Mouse (Mus musculus): ENCODE data around the gene Ccdc65.
A peak's percentile ranks its signal among the peaks of the same experiment; 100 is the strongest.

Gene Ccdc65

DNA sequence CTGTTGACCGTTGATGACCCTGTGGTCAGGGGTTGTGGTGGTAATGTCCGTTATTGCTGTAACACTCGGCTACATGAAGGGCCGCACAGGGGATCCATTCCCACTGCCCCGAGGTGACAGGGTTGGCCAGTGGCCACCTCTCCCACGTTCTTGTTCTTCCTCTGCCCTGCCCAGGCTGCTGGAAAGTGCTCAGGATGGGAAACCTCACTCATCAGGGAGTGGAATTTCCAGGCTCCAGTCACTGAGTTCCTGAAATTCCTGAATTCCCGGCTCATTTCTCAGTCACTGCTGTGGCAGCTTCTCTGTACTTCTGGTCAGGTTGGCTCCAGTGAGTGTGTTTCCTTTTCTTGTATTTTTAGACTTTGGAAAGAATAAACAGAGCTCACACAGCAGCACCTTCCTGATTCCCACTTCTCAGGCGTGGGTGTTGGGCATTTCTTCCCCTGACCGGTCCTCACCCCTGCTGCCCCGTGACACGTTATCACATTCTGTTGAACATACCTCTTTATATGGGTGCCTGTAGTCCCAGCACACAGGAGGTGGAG is 15.8 kb upstream of the Ccdc65 start:
- DNase-seq (ENCODE audit: low spot score), result no peak

DNA sequence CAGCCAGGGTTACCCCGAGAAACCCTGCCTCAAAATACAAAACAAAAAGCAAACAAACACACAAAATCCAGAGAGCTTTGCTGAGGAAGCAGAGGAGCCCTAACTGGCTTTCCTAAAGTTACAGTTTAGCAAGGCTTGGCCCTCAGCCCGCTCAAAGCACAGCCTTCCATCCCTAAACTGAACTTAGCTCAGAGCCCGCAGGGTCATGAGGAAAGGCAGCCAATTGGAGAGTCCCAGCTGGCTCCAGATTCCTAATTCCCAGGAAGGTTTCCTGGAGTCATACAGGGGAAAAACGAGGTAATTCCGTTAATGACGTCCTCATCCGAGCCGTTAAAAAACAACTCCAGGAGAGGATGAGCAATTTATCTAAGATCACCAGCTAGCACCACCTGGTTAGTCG is 12.3 kb upstream of the Ccdc65 start:
- peak; percentile 63 for DNase-seq (ENCODE audit: low spot score)

DNA sequence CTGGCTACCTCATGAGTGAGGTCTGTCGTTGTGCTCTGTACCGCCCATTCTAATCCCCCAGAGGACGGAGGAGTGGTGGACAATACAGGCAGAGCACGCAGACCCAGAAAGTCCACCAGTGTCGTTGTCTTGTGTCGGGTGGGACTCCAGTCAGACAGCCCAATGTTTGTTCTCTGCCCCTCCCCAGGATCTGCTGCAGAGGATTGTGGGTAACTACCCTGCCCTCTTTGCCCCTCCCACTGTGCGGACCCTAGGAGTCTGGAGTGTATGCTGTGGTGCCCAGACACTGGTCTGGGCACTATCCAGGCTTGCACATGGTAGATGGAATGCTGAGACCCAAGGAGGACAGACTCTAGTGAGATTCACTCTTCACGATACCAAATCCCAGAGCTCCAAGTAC is 11.8 kb upstream of the Ccdc65 start:
- DNase-seq (ENCODE audit: low spot score), result no peak

- DNase-seq (ENCODE audit: low spot score), result peak; percentile 74
Observed at GRCm38 (mm10) chr15:98699190-98700105, 8.6 kb upstream of the Ccdc65 start.

- no peak for DNase-seq (ENCODE audit: low spot score)
Observed at GRCm38 (mm10) chr15:98704312-98704711, 3.7 kb upstream of the Ccdc65 start.

DNA sequence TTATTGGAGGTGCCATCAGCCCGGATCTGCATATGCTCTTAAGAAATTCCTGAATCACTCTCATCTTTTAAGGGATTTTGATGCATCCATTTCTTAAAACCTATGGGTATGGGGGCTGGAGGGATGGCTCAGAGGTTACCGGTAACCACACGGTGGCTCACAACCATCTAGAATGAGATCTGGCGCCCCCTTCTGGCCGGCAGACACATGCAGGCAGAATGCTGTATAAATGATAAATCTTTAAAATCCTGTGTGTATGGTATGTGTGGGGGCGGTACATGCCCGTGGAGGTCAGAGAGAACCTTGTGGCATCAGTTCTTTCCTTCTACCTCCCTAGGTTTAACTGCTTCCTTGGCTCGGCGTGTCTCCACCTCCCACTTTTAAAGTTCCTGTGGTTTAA is 2.4 kb downstream of the Ccdc65 start:
- DNase-seq (ENCODE audit: low spot score), result no peak

DNA sequence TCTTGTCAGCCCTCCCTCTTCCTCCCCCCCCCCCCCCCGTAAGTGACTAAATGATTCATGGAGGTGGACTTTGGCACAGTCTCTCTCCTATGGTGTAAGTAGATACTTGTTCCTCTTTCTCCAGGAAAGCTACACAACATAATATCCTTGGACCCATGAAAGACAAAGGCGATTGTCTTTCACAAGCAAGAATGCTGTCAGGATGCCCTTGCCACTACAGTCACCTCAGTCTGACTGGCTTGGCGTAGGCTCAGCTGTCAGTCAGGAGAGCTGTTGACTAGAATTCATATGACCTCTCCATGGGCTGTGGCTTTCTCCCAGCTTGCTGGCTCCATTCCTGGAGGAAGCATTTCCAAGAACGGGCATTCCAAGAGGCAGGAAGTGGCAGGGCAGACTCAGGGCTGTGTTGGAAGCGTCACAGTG is 6.2 kb downstream of the Ccdc65 start:
- peak; percentile 96 for DNase-seq (ENCODE audit: low spot score)

DNA sequence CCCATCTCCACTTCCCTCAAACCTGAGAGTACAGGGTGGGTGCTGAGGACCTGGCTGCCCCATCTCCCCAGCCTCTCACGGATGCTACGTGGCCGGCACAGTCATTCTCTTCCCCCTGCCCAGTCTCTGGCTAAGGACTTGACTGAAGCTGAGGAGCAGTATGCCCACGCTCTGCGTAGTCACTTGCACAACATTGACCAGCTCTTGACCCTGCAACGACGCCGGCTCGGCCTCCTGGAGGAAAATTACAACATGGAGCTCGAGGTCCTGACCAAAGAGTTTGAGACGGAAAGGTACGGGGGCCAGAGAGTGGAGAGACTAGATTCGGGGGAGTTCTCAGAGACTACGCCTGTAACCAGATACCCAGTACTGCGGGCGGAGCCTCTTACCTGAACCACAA is 9.3 kb downstream of the Ccdc65 start:
- DNase-seq (ENCODE audit: low spot score), result no peak

- no peak for DNase-seq (ENCODE audit: low spot score)
Observed at GRCm38 (mm10) chr15:98722191-98722590, 14.2 kb downstream of the Ccdc65 start.

DNA sequence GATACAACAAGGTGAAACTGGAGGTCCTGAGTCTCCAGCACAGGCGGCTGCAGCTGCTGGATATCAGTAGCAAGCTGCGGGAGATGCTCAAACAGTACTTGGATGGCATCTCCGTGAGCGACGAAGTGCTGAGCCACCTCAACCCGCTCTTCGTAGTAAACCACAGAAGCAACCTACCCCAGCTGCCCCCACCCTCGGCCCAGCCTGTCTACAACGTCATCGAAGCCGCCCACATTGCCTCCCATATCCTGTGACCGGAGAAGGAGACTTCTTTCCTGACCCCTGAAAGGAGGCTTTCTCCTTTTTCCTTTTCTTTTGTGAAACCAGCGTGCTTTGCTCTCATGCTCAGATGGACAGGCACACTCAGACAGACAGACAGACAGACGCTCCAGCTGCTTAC is 14.8 kb downstream of the Ccdc65 start:
- no peak for DNase-seq (ENCODE audit: low spot score)

DNA sequence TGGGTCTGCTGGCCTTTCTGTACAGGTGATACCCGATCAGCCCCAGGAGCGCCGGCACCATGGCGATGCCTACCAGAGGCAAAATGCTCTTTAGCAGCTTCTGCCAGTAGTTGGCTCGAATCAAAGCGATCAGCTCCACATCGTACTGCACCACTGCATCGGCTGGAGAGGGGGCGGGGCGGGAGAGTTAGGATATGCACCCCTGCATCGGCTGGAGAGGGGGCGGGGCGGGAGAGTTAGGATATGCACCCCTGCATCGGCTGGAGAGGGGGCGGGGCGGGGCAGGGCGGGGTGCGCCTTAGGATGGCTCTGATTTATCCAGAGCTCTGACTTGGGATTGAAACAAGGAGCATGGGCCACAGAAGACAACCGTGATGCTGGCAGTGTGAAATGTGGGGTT is 16.4 kb downstream of the Ccdc65 start:
- DNase-seq (ENCODE audit: low spot score), result no peak

DNA sequence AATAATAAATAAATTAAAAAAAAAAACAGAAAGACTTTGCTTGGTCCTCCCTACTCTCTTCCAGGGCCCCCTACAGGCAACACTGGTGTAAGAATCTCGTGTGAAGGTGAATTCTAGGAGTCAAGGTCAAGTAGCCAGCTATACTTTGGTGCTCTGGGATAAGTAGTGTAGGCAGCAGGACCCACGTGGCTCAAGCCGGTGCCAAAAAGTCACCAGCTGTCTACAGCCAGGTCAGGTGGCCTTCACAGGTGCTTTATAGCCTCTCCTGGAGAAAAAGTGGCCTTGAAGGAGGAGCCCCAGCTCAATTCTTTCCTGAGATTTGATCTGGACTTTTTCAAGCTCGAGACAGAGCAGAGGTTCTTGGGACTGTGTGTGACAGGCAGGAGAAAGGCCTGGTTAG is 18.1 kb downstream of the Ccdc65 start:
- DNase-seq (ENCODE audit: low spot score), result no peak

DNA sequence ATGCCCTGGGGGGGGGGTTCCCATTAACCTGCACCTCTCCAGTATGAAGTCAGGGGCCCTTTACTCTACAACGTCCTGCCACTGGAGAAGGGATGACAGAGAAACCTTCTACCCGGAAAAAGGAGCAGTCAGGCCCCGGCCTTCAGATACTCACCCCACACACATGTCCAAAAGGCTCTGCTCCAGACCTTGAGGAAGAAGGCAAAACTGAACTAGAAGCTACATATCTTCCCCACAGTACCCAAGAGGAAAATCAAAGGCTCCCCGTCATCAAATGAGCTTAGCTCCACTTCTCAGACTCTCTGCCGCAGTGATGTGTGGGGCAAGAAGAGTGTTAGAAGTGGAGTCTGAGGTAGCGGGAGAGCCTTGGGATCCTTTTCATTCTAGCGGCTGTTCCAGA is 18.7 kb downstream of the Ccdc65 start:
- DNase-seq (ENCODE audit: low spot score), result no peak

GRCm38 (mm10) chr15:98727443-98728321 is 19.7 kb downstream of the Ccdc65 start, which contains the start of gene Fkbp11:
TSS of gene Fkbp11 (minus strand) at chr15:98728198.
- DNase-seq (ENCODE audit: low spot score), result peak; percentile 52

DNA sequence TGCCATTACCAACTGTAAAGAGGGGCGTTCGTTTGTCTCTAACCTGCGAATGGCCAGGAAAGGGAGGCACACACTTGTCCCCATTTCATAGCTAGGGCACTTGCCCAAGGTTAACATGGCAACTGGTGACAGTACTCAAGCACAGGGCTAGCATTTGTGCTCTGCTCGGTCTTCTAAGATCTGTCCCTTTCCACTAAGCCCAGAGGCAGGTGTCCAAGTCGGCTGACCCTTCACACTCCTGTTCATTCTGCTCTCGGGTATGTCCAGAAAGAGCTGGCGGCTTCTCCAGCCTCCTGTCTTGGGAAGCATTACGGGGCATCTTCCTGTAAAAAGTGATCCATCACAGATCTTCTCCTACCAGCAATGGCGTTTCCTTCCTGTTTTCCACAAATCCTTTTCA is 20.4 kb downstream of the Ccdc65 start:
- peak; percentile 18 for DNase-seq (ENCODE audit: low spot score)

DNA sequence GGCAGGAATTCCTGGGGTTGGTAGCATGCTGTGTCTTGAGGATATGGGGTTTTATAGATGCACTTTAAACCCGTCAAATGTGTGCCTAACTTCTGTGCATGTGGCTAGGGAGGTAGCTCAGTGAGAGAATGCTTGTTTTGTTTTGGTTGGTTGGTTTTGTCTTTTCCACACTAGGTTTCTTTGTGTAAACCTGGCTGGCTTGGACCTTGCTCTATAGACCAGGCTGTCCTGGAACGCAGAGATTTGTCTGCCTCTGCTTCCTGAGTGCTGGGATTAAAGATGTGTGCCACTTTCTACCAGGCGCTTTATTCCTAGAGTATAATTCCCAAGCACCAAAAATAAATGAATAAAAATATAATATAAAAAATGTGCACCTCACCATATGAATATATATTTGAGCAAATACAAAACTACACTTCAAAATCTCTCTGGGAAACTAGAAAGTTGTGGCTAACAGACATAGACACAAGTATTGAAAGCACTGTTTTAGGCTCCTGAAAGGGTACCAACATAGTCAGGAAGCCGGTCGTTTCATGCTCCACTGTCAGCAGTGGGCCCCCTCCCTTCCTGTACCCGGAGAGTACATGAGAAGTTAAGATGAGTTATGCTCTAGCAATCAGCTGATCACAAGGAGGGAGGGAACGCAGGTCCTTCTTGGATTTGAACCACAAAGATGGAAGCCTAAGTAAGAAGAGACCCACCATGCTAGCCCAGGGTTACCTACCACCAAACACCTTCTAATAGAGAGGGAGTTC is 22.0 kb downstream of the Ccdc65 start:
- no peak for DNase-seq (ENCODE audit: low spot score)

DNA sequence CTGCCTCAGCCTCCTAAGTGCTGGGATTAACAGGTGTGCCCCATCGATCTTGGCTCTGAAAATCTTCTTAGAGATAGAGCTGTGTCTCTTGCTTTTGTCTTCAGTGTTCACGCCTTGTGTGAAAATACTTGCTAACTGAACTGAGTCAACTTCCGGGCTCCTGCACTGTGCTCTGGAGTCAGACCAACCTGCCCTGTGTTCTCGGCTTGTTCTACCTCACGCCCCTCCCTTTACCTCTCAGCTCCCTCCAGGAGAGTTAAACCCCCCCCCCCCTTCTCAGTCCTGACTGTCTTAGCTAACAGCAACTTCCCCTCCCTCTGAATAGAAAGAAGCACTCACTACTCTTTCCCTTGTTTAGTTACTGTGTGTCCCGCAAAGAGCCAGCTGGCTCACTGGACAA is 22.8 kb downstream of the Ccdc65 start:
- no peak for DNase-seq (ENCODE audit: low spot score)

DNA sequence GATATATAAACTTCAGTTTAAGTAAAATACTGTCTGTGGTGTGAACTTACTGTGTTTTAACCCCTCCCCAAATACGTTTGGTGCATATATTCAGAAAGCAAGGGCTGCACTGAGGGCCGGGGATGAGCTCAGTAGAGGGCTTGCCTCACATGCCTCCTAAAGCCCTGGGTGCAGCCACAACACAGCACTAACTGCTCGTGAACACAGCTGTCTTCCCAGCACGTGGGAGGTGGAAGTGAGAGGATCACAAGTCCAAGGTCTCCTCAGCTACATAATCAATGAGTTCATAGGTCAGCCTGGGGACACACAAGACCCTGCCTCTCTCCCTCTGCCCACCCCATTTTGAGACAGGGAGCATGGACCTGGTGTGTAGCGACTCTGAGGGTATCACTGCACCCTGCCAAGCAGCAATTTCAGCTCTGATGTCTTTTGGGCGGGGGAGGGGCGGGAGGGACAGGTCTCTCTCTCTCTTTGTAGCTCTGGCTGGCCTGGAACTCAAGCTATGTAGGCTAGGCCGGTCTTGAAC is 24.1 kb downstream of the Ccdc65 start:
- no peak for DNase-seq (ENCODE audit: low spot score)

DNA sequence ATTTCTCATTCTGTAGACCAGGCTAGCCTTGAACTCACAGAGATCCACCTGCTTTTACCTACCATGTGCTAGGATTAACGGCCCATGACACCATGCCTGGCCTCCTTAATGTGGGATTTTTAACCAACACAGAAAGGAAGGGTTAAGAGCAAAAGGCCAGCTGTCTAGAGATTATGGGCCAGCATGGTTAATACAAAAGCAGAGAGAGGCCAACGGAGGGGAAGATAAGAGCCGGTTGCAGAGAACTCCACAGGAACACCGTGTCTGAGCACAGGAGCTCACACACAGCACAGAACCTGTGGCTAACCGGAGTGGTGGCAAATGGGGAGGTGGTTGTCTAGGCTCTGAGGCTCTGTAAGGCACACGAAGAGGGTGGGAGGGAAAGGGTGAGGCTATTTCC is 25.4 kb downstream of the Ccdc65 start:
- no peak for DNase-seq (ENCODE audit: low spot score)

DNA sequence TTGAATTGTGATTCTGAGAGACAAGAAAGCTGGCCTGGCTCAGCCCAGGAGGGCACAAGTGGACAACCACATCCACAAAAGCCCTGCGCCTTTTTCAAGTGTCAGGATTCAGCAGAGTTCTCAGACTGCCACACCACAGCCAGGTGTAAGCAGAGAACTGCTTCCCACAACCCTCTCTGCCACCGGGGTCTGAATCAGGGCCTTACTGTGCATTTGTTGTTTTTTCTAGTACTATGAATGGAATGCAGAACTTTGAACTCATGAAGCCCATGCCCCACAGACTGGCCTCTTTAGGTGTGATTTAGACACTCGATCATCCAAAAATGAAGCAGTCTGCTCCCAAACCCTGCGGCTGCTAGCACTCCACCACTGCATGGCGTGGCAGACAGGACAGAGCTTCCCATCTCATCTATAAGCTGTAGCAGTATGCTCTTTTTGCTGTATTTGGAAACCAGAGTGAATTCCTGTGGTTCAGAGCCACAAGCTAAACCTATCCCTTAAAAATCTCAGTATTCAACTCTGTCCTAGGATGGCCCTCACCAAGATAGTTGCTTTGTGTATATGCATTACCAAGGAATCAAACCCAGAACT is 26.1 kb downstream of the Ccdc65 start:
- DNase-seq (ENCODE audit: low spot score), result no peak

DNA sequence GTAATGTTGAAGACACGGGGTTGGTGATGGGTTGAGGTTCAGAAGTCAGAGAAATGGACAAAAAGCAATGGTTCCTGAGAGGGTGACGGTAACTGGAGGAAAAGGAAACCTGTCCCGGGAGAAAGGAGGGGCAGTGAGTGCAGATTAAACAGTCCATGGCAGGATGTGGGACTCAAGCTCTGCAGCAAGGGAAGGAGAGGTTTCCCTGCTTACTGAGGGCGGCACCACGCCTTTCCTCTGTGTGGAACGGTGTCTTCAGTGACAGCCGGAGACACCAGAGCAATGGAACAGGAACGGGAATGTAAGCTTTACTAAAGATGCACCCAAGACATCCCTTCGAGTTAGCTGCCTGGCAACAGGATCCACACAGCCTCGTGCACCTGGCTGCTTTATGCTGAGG is 28.5 kb downstream of the Ccdc65 start:
- DNase-seq (ENCODE audit: low spot score), result no peak
